Mouse (Mus musculus): Measurements from ENCODE around the gene Epha3. TPM values are rescaled to one million over a fixed set of nuclear protein-coding genes. Genes with fewer than 3 reads are reported as not detected.

Epha3 gene
- polyA plus RNA-seq, 1 experiment from 2014 or later: 14.0 TPM

GRCm38 (mm10) chr16:63689371-63689770, 174.6 kb downstream of the Epha3 start:
- no peak overlapping the region for H3K4me3 ChIP-seq (ENCODE audit: low read depth, low read length)
- 40% methylated on average over 3 of the region's 3 CpGs for WGBS
- TF ChIP-seq EP300 (IDR thresholded peaks at IDR 0.05): no peak
- TF ChIP-seq CTCF (IDR thresholded peaks at IDR 0.05): no peak
- H3K27ac ChIP-seq (ENCODE audit: low read length): no peak overlapping the region
- no peak overlapping the region for H3K9ac ChIP-seq (replicated peaks; ENCODE audit: low read depth)
- DNase-seq (ENCODE audit: low spot score) (peak; percentile 15), ATAC-seq (no peak)
- H3K27me3 ChIP-seq (replicated peaks; ENCODE audit: insufficient read depth, low read length): no peaks in the 10 kb centered on the region
- H3K36me3 ChIP-seq (ENCODE audit: insufficient read depth, low read length): no peaks in the 10 kb centered on the region
- no peak overlapping the region for H3K4me2 ChIP-seq (replicated peaks; ENCODE audit: low read depth, low read length)
- H3K4me1 ChIP-seq (ENCODE audit: insufficient read depth, low read depth, low read length): no peaks in the 10 kb centered on the region
- no peaks in the 10 kb centered on the region for H3K9me3 ChIP-seq (ENCODE audit: low read length)

- H3K4me2 ChIP-seq (replicated peaks; ENCODE audit: low read depth, low read length): no peak overlapping the region
- ATAC-seq (no peak), DNase-seq (ENCODE audit: low spot score) (no peak)
- no peak overlapping the region for H3K27ac ChIP-seq (ENCODE audit: low read length)
- no peaks in the 10 kb centered on the region for H3K27me3 ChIP-seq (replicated peaks; ENCODE audit: insufficient read depth, low read length)
- H3K4me1 ChIP-seq (ENCODE audit: insufficient read depth, low read depth, low read length): no peaks in the 10 kb centered on the region
- WGBS: 59% methylated on average over 4 of the region's 4 CpGs
- no peak overlapping the region for H3K9ac ChIP-seq (replicated peaks; ENCODE audit: low read depth)
- no peak overlapping the region for H3K4me3 ChIP-seq (ENCODE audit: low read depth, low read length)
- no peak for TF ChIP-seq CTCF (IDR thresholded peaks at IDR 0.05)
- no peak for TF ChIP-seq EP300 (IDR thresholded peaks at IDR 0.05)
- no peaks in the 10 kb centered on the region for H3K9me3 ChIP-seq (ENCODE audit: low read length)
- no peaks in the 10 kb centered on the region for H3K36me3 ChIP-seq (ENCODE audit: insufficient read depth, low read length)
Observed at GRCm38 (mm10) chr16:63684211-63684610, 179.8 kb downstream of the Epha3 start.

- H3K4me2 ChIP-seq (replicated peaks; ENCODE audit: low read depth, low read length): no peak overlapping the region
- TF ChIP-seq CTCF (IDR thresholded peaks at IDR 0.05) (no peak), EP300 (IDR thresholded peaks at IDR 0.05) (no peak)
- no peaks in the 10 kb centered on the region for H3K36me3 ChIP-seq (ENCODE audit: insufficient read depth, low read length)
- no peak overlapping the region for H3K4me3 ChIP-seq (ENCODE audit: low read depth, low read length)
- DNase-seq (ENCODE audit: low spot score): no peak
- ATAC-seq: no peak
- H3K4me1 ChIP-seq (ENCODE audit: insufficient read depth, low read depth, low read length): no peaks in the 10 kb centered on the region
- no peaks in the 10 kb centered on the region for H3K27me3 ChIP-seq (replicated peaks; ENCODE audit: insufficient read depth, low read length)
- 32% methylated on average over 1 of the region's 1 CpGs for WGBS
- no peak overlapping the region for H3K27ac ChIP-seq (ENCODE audit: low read length)
- H3K9ac ChIP-seq (replicated peaks; ENCODE audit: low read depth): no peak overlapping the region
- no peaks in the 10 kb centered on the region for H3K9me3 ChIP-seq (ENCODE audit: low read length)
Observed at GRCm38 (mm10) chr16:63674426-63674825, 189.5 kb downstream of the Epha3 start.

- H3K27ac ChIP-seq (ENCODE audit: low read length): no peak overlapping the region
- no peaks in the 10 kb centered on the region for H3K36me3 ChIP-seq (ENCODE audit: insufficient read depth, low read length)
- H3K4me1 ChIP-seq (ENCODE audit: insufficient read depth, low read depth, low read length): no peaks in the 10 kb centered on the region
- WGBS: 77% methylated on average over 9 of the region's 9 CpGs
- TF ChIP-seq CTCF (IDR thresholded peaks at IDR 0.05) (no peak), EP300 (IDR thresholded peaks at IDR 0.05) (no peak)
- no peak overlapping the region for H3K4me3 ChIP-seq (ENCODE audit: low read depth, low read length)
- no peaks in the 10 kb centered on the region for H3K27me3 ChIP-seq (replicated peaks; ENCODE audit: insufficient read depth, low read length)
- no peak overlapping the region for H3K4me2 ChIP-seq (replicated peaks; ENCODE audit: low read depth, low read length)
- no peak for DNase-seq (ENCODE audit: low spot score)
- no peaks in the 10 kb centered on the region for H3K9me3 ChIP-seq (ENCODE audit: low read length)
- no peak for ATAC-seq
- no peak overlapping the region for H3K9ac ChIP-seq (replicated peaks; ENCODE audit: low read depth)
Observed at GRCm38 (mm10) chr16:63673236-63673840, 190.6 kb downstream of the Epha3 start.

- Histone ChIP-seq H3K27me3 (replicated peaks; ENCODE audit: insufficient read depth, low read length) (no peaks in the 10 kb centered on the region), H3K4me2 (replicated peaks; ENCODE audit: low read depth, low read length) (no peak overlapping the region), H3K27ac (ENCODE audit: low read length) (no peak overlapping the region), H3K9me3 (ENCODE audit: low read length) (no peaks in the 10 kb centered on the region), H3K4me1 (ENCODE audit: insufficient read depth, low read depth, low read length) (no peaks in the 10 kb centered on the region), H3K36me3 (ENCODE audit: insufficient read depth, low read length) (no peaks in the 10 kb centered on the region), H3K4me3 (ENCODE audit: low read depth, low read length) (no peak overlapping the region), H3K9ac (replicated peaks; ENCODE audit: low read depth) (no peak overlapping the region)
- 54% methylated on average over 3 of the region's 3 CpGs for WGBS
- no peak; the same call in 1 of the 2 replicates for ATAC-seq
- TF ChIP-seq CTCF (IDR thresholded peaks at IDR 0.05) (no peak), EP300 (IDR thresholded peaks at IDR 0.05) (no peak)
- DNase-seq (ENCODE audit: low spot score): peak; percentile 9
Observed at GRCm38 (mm10) chr16:63665897-63666464, 198.0 kb downstream of the Epha3 start.

- Histone ChIP-seq H3K4me3 (ENCODE audit: low read depth, low read length) (no peak overlapping the region), H3K4me1 (ENCODE audit: insufficient read depth, low read depth, low read length) (no peaks in the 10 kb centered on the region), H3K4me2 (replicated peaks; ENCODE audit: low read depth, low read length) (no peak overlapping the region), H3K9ac (replicated peaks; ENCODE audit: low read depth) (no peak overlapping the region), H3K9me3 (ENCODE audit: low read length) (no peaks in the 10 kb centered on the region), H3K27me3 (replicated peaks; ENCODE audit: insufficient read depth, low read length) (no peaks in the 10 kb centered on the region), H3K27ac (ENCODE audit: low read length) (no peak overlapping the region), H3K36me3 (ENCODE audit: insufficient read depth, low read length) (no peaks in the 10 kb centered on the region)
- DNase-seq (ENCODE audit: low spot score) (no peak), ATAC-seq (no peak)
- 43% methylated on average over 4 of the region's 4 CpGs for WGBS
- no peak for TF ChIP-seq EP300 (IDR thresholded peaks at IDR 0.05)
- no peak for TF ChIP-seq CTCF (IDR thresholded peaks at IDR 0.05)
Observed at GRCm38 (mm10) chr16:63658302-63658974, 205.5 kb downstream of the Epha3 start.
